ENCODE assay signal across 7 mouse cellular contexts in genomic region chr3:138744030-138744774, GRCm38 (mm10). TPM values are rescaled to one million over a fixed set of nuclear protein-coding genes. Genes with fewer than 3 reads are reported as not detected.
DNase-seq lines count a peak whose midpoint lies in the region; ATAC-seq and TF ChIP-seq lines count a peak whose summit lies in the region.

No protein-coding gene starts in this region.

- H3K27ac ChIP-seq in layer of hippocampus, adult 2 months, result peak overlapping the region; percentile 97
- H3K27ac ChIP-seq in embryonic facial prominence, embryonic 13.5 days, result 0 out of 2 replicates have a peak overlapping the region, but pooled peaks have one; percentile 12
- no peak overlapping the region for H3K27ac ChIP-seq in intestine, embryonic 14.5 days (ENCODE audit: low read depth)
- H3K27ac ChIP-seq in neural tube, embryonic 13.5 days (replicated peaks), result peak overlapping the region; percentile 97

- peak overlapping the region; percentile 78 for H3K4me2 ChIP-seq in embryonic facial prominence, embryonic 13.5 days
- peak overlapping the region; percentile 70 for H3K4me2 ChIP-seq in intestine, embryonic 14.5 days (ENCODE audit: low read length)
- peak overlapping the region; percentile 80 for H3K4me2 ChIP-seq in neural tube, embryonic 13.5 days

- H3K9me3 ChIP-seq in embryonic facial prominence, embryonic 13.5 days, result no peaks in the 10 kb centered on the region
- no peaks in the 10 kb centered on the region for H3K9me3 ChIP-seq in intestine, embryonic 14.5 days (ENCODE audit: control insufficient read depth, low read length)
- no peaks in the 10 kb centered on the region for H3K9me3 ChIP-seq in neural tube, embryonic 13.5 days

- WGBS in embryonic facial prominence, embryonic 13.5 days, result 25% methylated on average over 8 of the region's 8 CpGs
- 47% methylated on average over 8 of the region's 8 CpGs for WGBS in intestine, embryonic 14.5 days
- WGBS in neural tube, embryonic 13.5 days, result 7% methylated on average over 8 of the region's 8 CpGs

- H3K27me3 ChIP-seq in embryonic facial prominence, embryonic 13.5 days, result peaks cover 13% of the 10 kb centered on the region
- H3K27me3 ChIP-seq in intestine, embryonic 14.5 days (replicated peaks; ENCODE audit: control insufficient read depth, insufficient read depth, low read length), result no peaks in the 10 kb centered on the region; the same call in 1 of the 2 replicates
- no peaks in the 10 kb centered on the region for H3K27me3 ChIP-seq in neural tube, embryonic 13.5 days

- H3K4me3 ChIP-seq in layer of hippocampus, adult 2 months, result peak overlapping the region; percentile 95
- peak overlapping the region; percentile 66 for H3K4me3 ChIP-seq in embryonic facial prominence, embryonic 13.5 days
- peak overlapping the region; percentile 71 for H3K4me3 ChIP-seq in intestine, embryonic 14.5 days (ENCODE audit: low read depth, low read length)
- peak overlapping the region; percentile 92 for H3K4me3 ChIP-seq in neural tube, embryonic 13.5 days

- 0 out of 2 replicates have a peak overlapping the region, but pooled peaks have one; percentile 83 for H3K9ac ChIP-seq in embryonic facial prominence, embryonic 13.5 days
- H3K9ac ChIP-seq in intestine, embryonic 14.5 days (ENCODE audit: low read length), result no peak overlapping the region
- peak overlapping the region; percentile 94 for H3K9ac ChIP-seq in neural tube, embryonic 13.5 days

- ATAC-seq in embryonic facial prominence, embryonic 13.5 days (ENCODE audit: insufficient number of reproducible peaks, insufficient read depth, low FRiP score, low TSS enrichment, low read depth), result no peak
- ATAC-seq in intestine, embryonic 14.5 days (replicated peaks; ENCODE audit: low FRiP score, low TSS enrichment, low read depth), result no peak
- ATAC-seq in neural tube, embryonic 13.5 days (ENCODE audit: low read depth), result no peak

- no peak for TF ChIP-seq CTCF in layer of hippocampus, adult 2 months (conservative IDR thresholded peaks at IDR 0.05)

- no peak for DNase-seq in layer of hippocampus, adult 2 months (ENCODE audit: low spot score in 2 of 2)
- DNase-seq in layer of hippocampus, adult 9-10 months (ENCODE audit: low spot score), result no peak
- no peak for DNase-seq in intestine, embryonic 14.5 days (ENCODE audit: low spot score)
- no peak for DNase-seq in ovary, adult 18-20 months (ENCODE audit: low spot score)
- DNase-seq in right cerebral cortex, postnatal 25 days, result no peak

- H3K4me1 ChIP-seq in embryonic facial prominence, embryonic 13.5 days, result peaks cover 30% of the 10 kb centered on the region
- peaks cover 7% of the 10 kb centered on the region for H3K4me1 ChIP-seq in intestine, embryonic 14.5 days (replicated peaks; ENCODE audit: control insufficient read depth, insufficient read depth, low read length)
- peaks cover 51% of the 10 kb centered on the region for H3K4me1 ChIP-seq in neural tube, embryonic 13.5 days (replicated peaks)

- no peaks in the 10 kb centered on the region for H3K36me3 ChIP-seq in embryonic facial prominence, embryonic 13.5 days
- no peaks in the 10 kb centered on the region for H3K36me3 ChIP-seq in intestine, embryonic 14.5 days (ENCODE audit: control insufficient read depth, insufficient read depth, low read length)
- no peaks in the 10 kb centered on the region for H3K36me3 ChIP-seq in neural tube, embryonic 13.5 days

RNA-seq across cellular contexts. Expression of gene Tspan5, which starts 2.2 kb away (rescaled TPM):
- total RNA-seq in layer of hippocampus, adult 2 months (2021), result 100 to 1,000 TPM; 199 to 202 TPM
- polyA plus RNA-seq in embryonic facial prominence, embryonic 13.5 days (2015; fragmentation: Nextera tagmentation; extraction: Ambion mirVana), result 28.0 and 31.2 TPM in 2 replicates
- 20.9 and 24.2 TPM in 2 replicates for polyA plus RNA-seq in intestine, embryonic 14.5 days (2014; fragmentation: Nextera tagmentation; extraction: Ambion mirVana)
- polyA plus RNA-seq in neural tube, embryonic 13.5 days (2015; fragmentation: Nextera tagmentation; extraction: Ambion mirVana), result 101 and 102 TPM in 2 replicates
